Mouse (Mus musculus): ENCODE results near the gene Reps2. TPM values are rescaled to one million over a fixed set of nuclear protein-coding genes. Genes with fewer than 3 reads are reported as not detected.

Gene Reps2
- total and polyA plus RNA-seq, 3 experiments, result 0.33 to 2.7 (median 2.0) TPM

GRCm38 (mm10) chrX:162589173-162589805 lies 54.2 kb downstream of the Reps2 start:
- DNase-seq, result no peak

DNA sequence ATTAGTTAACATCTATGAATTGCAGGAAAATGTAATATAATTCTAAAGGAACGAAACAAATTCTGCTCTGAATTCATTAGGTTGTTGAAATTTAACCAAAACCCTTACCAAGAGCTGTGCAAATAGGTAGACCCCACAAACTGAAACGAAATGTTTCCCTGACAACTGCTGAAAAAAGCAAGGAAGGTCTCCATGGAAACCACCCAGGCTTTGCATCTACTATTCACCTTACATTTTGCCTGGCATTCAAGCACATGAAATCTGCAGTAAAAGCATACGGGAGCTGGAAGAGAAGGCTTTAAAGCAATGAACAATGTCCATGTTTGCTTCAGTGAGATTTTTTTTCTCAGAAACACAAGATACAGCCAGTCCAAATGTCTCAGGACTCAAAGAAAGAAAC lies 59.1 kb downstream of the Reps2 start:
- DNase-seq, result no peak

DNA sequence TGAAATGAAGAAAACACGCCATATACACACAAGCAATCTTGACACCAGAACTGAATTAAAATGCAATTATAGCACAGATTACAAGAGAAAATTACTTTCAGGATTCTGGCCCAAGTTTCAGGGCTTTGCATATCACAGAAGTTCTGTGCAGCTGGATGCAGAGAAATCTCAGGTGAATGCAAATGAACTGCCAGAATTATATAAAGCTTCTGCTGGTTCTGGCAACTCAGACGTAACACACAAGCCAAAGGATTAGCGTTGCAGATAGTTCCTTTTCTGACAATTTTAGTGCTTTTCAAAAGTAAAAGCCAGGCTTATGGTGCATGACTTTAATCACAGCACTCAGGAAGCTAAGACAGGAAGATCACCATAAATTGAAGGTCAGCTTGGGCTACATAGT lies 62.9 kb downstream of the Reps2 start:
- no peak for DNase-seq

DNA sequence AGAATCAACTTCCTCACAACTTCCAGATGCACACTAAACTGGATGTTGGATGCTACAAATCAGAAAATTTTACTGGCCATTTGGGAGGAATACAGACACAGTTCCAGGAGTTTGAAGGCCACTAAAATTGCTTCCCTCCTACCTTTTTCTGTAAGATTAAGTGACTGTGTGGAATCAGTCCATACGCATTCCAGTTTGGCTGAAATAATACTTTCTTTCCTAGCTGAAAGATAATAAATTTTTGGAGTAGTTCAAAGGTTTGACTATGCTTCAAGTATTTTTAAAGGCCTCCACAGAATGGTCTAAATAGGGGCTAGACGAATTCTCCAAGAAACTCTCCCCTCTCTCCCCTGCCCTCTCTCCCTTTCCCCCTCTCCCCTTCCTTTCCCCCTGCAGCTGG lies 75.0 kb downstream of the Reps2 start:
- no peak for DNase-seq

DNA sequence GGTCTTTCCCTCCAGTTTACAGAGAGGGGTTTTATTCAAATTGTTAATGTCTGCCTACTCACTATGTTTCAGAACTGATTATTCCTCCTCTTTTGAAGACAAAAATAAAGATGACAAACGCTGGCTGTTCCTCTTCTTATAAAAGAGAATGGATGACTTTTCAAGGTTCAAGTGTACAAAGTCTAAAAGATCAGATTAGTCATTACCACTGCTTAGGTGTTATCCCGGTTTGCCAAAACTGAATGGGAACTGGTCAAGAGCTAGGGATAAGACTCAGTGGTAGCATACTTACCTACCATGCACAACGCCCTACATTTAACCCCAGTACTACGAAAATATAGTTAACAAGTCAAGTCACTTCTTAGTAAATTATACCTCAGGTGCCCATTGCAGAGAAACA lies 77.9 kb downstream of the Reps2 start:
- no peak for DNase-seq

DNA sequence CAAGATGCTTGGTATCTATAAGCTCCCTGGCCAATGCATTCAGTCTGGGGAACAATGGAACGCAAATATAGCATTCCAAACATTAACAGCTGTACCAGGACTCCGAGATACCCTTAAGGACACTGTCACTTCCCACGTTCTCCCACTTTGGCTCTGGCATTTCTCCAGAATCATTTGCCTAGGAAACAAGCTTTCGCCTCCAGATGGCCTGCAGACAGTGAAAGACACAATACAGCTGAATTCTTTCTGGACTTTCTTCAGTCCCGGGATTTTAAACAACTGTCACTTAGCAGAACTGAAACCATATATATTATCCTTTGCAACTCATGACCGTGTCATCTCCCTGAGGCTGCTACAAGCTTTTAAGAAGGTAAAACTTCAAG lies 87.0 kb downstream of the Reps2 start:
- DNase-seq, result no peak

DNA sequence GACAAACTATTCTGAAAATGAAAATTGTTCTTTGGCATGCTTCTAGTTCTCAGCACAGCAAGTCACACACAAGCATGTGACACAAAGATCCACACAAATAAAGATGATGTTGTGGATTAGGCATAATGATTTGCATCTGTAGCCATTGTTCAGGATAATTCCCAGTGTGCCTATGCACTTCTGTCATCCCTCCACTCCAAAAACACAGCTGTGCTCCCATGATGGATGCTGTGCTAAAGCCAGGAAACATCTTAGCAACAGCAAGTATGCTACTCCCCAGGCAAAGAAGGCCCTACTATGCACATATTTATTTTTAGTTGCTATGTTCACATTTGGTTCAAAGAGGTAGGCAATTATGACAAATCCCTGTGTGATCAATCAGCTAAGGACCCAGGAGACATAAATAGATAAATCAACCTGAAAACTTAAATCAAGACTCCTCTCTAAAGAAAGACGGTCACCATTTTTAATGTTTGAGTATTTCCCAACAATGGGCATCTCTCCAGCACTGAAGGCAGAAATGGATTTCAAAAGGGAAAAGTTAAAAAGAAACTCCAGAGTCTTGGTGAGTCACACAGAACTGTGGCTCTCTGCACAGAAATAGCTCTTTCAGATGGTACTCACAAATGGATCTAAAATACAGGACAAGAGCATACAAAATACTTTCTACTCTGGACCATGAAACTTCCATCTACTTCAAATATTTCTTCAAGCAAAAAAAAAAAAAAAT lies 87.6 kb downstream of the Reps2 start:
- DNase-seq, result peak; percentile 11

DNA sequence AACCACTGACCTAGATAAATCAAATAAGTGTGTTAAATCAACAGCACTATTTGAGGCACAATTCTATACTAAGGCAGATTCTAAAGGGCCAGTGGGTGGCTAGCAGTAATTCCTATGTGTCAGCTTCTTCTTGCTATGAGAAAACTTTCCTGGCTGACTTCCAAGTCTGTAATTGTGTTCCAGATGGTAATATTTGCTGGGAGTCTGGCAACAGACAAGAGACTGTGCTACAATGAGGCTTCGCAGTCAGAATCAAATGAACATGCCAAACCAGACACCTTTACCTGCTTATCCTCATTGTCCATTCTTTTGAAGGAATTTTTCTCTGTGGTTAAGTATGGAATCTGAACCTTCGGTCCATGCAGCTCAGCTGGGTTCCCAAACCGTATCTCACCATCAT lies 88.9 kb downstream of the Reps2 start:
- no peak for DNase-seq

GRCm38 (mm10) chrX:162552383-162552782 lies 91.1 kb downstream of the Reps2 start:
- no peak for DNase-seq

- DNase-seq, result no peak
These were observed 98.4 kb downstream of the Reps2 start for GRCm38 (mm10) chrX:162545037-162545436.

GRCm38 (mm10) chrX:162542576-162543227 lies 100.7 kb downstream of the Reps2 start:
- DNase-seq, result peak; percentile 36

DNA sequence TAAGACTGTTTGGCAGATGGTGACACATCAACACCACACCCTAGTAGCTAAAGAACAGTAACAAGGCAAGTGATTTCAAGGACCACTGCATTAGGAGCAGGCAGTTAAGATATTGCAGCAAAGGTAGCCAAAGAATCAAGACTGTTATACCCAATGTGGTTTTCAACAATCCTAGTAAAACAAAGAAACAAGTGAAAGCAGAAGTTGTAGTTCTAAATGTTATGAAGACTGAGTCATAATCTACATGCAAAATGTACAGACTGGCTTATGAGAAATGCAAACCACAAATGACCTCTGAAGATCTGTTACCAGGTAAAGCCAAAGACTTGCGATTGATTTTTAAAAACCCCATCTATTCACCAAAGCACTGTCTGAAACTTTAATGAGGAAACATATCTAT lies 101.5 kb downstream of the Reps2 start:
- no peak for DNase-seq

DNA sequence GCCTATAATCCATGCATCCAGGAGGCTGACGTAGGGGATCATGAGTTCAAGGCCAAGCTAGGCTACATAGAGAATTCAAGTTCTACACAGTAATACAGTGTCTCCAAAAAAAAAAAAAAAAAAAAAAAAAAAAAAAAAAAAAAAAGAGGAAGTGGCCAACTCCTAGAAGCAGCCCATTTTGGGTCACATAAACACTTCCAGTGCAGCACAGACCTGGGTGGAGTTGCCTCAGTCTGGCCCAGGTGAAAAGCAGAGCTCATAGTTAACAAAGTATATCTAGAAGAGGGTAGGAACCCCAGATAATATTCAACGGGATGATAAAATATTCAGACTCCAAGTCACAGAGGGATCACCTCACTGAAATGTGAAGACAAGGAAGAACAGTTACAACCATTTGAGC lies 112.4 kb downstream of the Reps2 start:
- no peak for DNase-seq

DNA sequence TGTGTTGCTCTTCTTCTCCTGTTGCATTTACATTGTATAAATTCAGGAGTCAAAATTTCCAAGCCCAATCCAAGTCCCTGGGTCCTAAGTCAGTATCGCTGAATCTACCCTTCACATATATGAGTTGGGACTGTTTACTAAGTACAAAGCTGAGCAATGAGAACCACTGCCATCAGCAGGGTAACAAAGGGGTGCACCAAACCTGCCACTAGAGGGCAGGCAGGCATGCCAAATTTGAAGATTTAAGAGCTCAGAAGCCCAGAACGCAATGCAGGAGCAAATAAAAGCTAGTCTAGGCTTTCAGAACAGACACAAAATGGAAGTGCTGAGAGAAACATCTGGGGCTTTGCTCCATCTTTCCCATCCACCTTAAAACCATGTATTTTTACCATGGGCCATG lies 116.2 kb downstream of the Reps2 start:
- DNase-seq, result peak; percentile 50

DNA sequence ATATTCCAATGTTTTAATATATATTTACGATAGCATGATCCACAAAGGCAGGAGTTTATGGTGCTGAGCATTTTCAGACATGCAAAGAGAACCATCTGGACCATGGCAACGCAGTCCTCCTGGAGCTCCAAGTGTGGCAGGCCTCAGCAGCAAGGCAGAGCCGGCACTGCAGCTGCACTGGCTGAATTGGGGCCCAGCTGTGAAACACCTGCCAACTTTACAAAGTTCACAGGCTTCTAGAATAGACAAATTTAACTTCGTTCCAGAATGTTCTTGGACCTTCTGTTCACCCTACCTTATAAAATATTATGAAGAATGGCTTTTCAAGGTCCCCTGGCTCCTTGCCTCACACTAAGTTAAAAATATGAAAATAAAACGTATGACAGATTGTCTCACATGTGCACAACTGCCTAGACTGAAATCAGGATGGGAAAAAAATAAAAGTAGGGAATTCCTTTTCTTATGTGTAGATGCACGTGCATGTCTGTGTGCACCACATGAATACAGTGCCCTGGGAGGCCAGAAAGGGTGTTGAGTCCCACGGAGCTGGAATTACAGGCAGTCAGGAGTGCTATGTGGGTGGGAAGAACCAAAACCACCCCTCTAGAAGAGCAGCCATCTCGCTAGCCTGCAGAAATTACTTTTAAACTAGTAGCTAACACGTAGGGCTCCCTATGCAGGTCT lies 121.5 kb downstream of the Reps2 start:
- no peak for DNase-seq

- DNase-seq, result no peak
These were observed 122.3 kb downstream of the Reps2 start for GRCm38 (mm10) chrX:162521197-162521596.

- DNase-seq, result no peak
These were observed 123.1 kb downstream of the Reps2 start for GRCm38 (mm10) chrX:162520374-162520773.

GRCm38 (mm10) chrX:162510426-162510980 lies 132.9 kb downstream of the Reps2 start:
- peak; percentile 6 for DNase-seq

DNA sequence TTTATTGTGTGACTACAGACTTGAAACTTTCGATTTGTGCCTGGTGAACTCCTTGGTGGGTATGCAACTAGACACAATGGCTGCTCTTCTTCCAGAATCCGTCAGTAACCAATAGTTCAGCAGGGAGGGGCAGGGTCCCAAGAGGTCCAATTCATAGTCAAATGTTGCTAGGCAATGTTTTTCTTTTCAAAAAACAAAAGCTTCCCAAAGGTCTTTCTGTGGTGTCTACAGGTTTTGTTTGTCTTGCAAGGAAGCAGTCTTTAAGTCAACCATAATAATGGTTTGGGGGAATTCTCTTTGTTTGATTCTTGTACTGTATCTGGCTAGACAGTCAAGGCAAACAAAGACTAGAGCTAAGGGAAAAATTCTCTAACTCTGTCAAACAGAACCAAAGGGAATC lies 138.3 kb downstream of the Reps2 start:
- no peak for DNase-seq

- DNase-seq, result no peak
These were observed 140.0 kb downstream of the Reps2 start for GRCm38 (mm10) chrX:162503436-162503835.

- DNase-seq, result no peak
These were observed 142.5 kb downstream of the Reps2 start for GRCm38 (mm10) chrX:162500962-162501361.

DNA sequence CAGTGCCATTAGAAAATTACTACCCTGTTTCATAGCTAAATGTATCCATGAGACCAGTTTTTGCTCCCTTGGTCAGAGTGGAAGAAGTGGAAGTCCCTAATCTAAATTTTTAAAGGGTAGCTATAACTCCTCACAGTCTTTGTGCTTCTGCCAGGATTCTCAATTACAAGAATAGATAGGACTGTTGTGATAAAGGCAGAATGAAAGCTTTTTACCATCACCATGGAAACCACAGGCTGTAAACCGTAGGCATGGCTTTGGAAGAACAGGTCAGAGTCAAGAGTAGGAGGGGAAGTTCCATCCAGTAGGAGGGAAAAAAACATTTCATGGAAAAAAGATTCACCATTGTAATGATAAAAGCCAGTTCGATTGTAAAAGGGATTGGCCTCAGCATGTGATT lies 147.0 kb downstream of the Reps2 start:
- no peak for DNase-seq

DNA sequence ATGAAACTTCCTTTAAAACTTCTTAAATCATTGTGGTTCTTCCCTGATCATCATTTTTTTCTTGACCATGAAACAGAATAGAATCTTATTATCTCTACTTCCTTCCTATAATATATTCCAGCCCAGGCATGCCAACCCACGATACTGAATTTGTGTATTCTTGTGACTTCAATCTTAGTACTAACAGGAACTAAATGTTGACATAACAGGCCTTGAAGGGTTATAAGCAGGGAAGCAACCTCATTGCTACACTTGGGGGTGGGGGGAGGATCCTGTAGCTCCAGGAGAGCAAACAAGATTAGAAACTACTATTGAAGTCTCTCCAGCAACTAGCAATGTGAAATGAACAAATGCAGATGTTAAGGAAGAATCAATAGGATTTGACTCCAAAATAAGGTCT lies 154.8 kb downstream of the Reps2 start:
- DNase-seq, result no peak
